Mouse (Mus musculus): ENCODE measurements around the gene Itpr1.

DNA sequence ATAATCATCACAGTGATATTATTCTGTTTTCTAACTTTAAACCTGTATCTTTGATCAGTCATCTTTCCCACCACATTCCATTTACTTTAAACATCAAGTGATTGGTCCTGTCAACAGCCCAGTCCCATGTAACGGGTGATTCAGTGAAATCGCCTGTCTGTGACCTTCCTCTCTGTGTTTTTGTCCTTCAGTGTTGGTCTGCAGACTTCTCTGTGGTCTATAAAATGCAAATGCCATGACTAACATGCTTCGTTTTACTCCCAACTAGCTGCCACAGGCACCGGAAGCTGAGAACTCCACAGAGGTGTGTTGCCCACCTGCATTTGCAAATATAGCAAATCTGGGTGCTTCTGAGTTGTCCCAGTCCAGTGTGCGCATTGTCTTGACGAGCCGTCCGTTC lies 218.3 kb downstream of the Itpr1 start:
- no peak for TF ChIP-seq CTCF (IDR thresholded peaks at IDR 0.05; ENCODE audit: low read depth, low read length)
- TF ChIP-seq POLR2A (IDR thresholded peaks at IDR 0.05; ENCODE audit: extremely low read depth, insufficient read depth, low read length) = no peak
